Mouse (Mus musculus) cerebellum, adult 2 months (tissue): ENCODE results near the gene Cep250.

ENCODE experiments used
- CTCF ChIP-seq: fragments of 200-500 bp; IDR thresholded peaks from 2 replicates; pipeline ENCODE4 v1.5.1; 2011; ENCODE audit warnings: low read depth, mild to moderate bottlenecking, control low read depth, low read length, moderate library complexity, borderline replicate concordance; ENCODE audit not compliant: insufficient read depth
- POLR2A ChIP-seq: fragments of 200-500 bp; IDR thresholded peaks from 2 replicates; pipeline ENCODE4 v1.6.1; 2011; ENCODE audit warnings: low read length, control low read depth, borderline replicate concordance; ENCODE audit not compliant: insufficient read depth

GRCm38 (mm10) chr2:156021765-156022164 is 65.5 kb downstream of the Cep250 start:
- TF ChIP-seq CTCF (no peak), POLR2A (no peak)
